Mouse (Mus musculus) layer of hippocampus, adult 11-12 months (tissue): ENCODE data around the gene Zbtb20.

Source experiments
- DNase-seq: peaks from one replicate; pipeline ENCODE4 v3.0.0; 2022; ENCODE audit warnings: low spot score

Gene Zbtb20

DNA sequence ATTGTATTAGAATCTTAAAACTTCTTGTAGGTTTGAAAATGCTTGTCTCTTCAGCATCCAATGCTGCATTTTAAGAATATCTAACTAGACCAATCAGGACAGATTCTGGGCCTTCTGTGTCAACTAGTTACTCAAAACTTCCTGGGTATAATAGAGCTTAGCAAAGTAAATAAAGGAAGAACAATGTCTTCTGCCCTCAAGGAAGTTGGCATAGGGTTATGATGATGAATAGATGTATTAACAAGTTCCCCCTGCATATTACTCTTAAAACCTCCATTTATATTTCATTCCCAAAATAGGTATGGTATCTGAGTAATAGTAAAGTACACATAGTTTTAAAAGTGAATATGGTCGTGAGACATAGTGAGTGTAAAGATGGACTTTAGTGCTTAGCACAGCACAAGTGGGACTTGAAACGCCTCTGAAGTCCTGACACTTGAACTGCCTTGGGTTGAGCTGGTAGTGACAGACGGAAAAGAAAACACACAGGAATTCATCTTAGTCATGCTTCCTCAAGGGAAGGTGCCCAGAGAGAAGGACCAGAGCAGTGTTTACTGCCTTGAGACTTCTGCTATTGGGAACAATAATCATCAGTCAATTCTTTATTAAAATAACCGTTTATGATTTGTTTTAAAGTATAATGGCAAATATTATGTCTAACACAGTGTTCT lies 341.8 kb downstream of the Zbtb20 start:
- no peak for DNase-seq

- no peak for DNase-seq
Observed at GRCm38 (mm10) chr16:43219367-43219766, 343.7 kb downstream of the Zbtb20 start.

GRCm38 (mm10) chr16:43221313-43221712 lies 345.6 kb downstream of the Zbtb20 start:
- DNase-seq = no peak

- no peak for DNase-seq
Observed at GRCm38 (mm10) chr16:43230253-43230652, 354.6 kb downstream of the Zbtb20 start.

DNA sequence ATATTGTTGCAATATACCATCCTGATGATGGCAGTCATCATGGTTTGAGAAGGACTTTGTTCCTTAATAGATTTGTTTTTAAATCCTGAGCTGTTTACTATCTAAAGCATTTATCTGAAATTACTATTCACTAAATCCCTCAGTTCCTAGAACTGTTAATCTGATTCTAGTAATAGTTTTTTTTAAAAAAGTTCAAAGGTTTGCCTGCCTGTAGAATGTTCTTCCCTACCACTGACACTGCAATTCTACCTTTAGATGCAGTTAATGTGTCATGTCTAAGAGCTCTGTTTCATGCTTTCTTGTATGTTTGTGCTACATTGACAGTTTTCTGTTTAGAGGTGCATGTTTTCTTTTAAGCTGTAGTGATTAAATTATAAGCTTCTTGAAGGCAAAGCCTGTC lies 358.6 kb downstream of the Zbtb20 start:
- no peak for DNase-seq

DNA sequence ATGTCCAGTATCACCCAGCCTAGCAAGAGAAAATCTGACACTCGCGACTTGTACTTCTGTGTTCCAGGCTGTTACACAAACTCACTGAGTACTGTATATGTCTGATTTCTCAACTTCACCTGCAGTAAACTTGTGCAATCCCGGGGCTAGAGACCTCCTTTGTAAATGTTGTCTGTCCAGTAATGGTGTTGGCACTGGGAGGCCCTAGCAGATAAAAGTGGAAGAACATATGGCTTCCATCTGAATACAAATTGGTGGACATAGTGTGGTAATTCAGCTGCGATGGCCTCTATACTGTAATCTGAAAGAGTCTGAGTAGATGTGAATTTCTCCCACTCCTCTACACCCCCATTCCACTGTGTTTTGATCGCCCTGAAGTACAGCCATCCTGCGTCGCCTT lies 359.6 kb downstream of the Zbtb20 start:
- DNase-seq = no peak

DNA sequence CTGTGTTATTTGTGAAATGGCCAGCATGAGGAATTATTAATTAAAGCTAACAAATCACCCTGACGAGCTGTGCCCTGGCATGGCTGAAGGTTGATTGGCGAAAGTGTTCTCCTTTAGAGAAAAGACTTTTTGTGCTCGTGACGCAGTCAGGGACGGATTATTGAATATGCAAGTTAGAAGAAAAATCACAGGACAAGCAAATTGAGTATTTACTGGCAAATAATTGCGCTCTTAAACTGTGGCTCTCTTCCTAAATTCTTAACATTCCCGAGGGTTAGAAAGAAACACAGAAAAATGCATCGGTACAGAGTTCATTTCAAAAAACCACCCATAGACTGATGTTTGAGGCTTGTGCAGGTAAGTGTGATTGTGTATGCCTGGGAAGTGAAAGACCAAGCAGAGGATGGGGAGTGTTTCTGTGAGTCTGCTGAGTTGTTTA lies 360.1 kb downstream of the Zbtb20 start:
- no peak for DNase-seq

DNA sequence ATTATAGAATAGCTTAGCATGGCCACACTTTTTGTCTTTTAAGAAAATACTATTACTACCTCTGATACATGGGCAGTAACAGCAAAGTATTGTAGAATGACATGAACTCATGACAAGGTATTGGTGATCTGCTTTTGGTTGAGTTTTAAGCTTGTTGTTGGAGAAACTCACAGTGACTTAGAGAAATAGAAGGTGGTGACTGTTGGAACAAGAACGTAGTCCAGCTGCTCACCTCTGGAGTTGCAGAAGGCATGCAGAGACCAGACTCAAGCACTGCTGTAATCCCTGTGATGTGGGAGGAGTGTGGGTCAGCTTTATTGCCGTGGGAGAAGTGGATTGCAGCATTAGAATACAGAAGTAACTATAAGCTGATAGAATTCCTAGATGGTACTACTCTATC lies 361.9 kb downstream of the Zbtb20 start:
- no peak for DNase-seq

- no peak for DNase-seq
Observed at GRCm38 (mm10) chr16:43247026-43247425, 371.3 kb downstream of the Zbtb20 start.

DNA sequence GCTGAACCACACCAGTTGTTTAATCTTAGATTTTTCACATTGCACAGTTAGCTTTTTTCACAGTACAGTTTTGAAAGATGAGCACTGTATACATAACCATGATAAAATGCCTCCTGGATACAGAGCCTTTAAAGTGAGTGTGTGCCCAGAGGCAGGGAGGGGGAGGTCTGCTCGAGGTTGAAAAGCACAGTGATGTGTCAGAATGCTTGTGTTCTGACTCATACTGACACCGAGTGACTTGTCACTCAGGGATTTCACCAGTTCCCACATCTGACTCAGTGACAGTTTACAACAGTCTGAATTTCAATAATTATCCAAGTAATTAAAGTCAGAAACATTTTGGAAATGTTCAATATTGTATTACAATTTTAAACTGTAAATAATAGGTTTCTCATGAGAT lies 377.4 kb downstream of the Zbtb20 start:
- DNase-seq = no peak

GRCm38 (mm10) chr16:43253746-43254145 lies 378.1 kb downstream of the Zbtb20 start:
- no peak for DNase-seq

DNA sequence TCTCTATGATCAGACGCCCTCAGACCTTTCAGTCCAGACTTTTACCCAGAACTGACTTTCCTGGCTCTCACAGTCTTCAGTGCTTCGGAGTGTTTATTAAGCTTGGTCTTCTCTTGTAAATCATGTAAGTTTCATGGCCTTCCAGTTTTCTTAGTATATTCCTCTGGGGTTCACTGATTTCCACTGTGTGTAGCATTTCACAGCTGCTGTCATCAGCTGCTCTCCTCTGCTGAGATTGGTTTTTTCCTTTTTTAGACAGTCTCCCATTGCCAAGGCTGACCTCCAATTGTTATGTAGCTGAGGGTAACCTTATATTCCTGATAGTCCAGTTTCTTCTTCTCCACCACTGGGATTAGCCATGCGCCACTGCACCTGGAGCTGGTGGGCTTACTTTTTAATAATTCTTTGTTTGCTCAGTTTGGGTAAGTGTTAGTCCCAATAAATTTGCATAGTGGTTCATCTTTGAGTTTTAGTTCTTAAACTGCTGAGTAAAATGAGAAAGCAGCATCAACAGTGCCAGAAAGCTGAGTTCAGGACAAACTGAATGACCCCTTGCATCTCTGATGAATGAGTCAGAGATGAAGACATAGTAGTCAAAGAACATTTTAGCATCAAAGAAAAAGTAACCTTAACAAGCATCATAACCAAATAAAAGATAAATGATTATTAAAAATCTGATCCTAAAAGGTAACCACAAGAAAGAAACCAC lies 380.7 kb downstream of the Zbtb20 start:
- DNase-seq = no peak

DNA sequence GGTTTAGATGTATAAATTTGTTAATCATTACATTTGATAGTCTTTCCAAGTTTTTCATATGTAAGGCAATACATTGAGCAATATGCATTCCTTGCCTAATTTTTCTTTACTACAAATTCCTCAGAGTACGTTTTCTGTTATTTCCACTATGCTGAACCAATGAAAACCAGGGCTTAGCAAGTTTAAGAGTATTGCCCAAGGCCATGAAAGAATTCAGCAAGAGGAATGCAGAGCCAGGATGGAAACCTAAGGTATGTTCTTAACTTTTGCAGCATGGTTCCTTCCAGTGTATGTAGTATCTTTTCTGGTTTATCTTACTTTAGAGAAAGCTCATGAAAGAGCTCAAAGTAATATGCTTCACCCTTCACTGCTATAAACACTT lies 381.2 kb downstream of the Zbtb20 start:
- no peak for DNase-seq

DNA sequence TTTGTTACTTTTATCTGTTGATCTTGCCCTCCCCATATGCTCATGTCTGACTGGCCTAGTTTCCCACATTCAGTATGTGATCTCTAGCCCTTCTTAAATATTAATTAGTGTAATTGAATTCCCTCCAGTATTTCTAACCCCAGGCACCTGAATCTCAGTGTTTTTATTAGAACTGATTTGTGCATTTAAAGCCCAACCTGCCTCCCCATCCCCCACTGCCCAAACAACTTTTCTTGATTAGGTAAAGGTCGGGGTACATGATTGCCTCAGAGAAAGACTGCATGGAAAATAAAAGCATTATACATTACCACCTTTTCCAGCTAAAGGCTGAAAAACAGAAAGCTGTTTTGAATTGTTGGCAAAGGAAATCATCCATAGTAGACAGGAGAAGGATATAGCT lies 383.8 kb downstream of the Zbtb20 start:
- no peak for DNase-seq

DNA sequence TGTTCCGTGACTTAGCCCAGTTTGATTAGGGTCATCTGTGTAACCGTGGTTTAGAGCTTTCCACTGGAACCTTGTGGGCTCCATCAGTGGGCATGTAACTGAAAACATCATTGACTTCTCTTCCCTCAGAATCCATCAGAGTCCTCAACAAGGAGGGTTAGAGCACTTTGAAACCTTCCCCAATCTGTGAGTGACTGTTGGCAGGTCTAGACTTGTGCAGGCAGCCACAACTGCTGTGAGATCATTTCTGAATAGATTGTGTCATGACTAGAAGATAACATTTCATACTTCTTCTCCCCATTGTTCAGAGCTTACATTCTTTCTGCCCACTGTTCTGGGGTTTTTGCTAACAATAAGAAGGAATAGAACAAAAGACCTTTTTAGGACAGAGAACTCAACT lies 385.2 kb downstream of the Zbtb20 start:
- no peak for DNase-seq

- DNase-seq = no peak
Observed at GRCm38 (mm10) chr16:43274057-43274595, 398.4 kb downstream of the Zbtb20 start.

GRCm38 (mm10) chr16:43276764-43277163 lies 401.1 kb downstream of the Zbtb20 start:
- DNase-seq = no peak

DNA sequence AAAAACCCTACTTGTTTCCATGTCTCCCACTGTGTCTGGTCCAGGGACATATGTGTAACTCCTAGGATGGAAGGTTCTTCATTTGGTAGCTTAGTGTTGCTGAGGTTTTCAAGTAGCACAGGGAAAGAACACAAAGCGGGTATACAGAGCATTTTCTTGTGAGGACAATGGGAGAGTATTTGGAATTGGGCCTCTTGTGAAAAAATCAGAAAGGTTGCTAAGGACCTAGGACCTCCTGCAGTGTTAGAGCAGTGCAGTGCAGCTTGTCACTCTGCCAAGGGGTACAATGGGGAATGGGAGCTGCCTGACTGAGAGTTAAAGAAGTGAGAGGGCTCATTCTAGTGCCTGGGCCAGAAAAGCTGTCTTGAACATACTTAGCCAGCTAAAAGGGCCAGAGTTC lies 410.6 kb downstream of the Zbtb20 start:
- peak; percentile 21 for DNase-seq

- no peak for DNase-seq
Observed at GRCm38 (mm10) chr16:43286783-43287383, 411.2 kb downstream of the Zbtb20 start.

GRCm38 (mm10) chr16:43291423-43291822 lies 415.7 kb downstream of the Zbtb20 start:
- DNase-seq = peak; percentile 29

DNA sequence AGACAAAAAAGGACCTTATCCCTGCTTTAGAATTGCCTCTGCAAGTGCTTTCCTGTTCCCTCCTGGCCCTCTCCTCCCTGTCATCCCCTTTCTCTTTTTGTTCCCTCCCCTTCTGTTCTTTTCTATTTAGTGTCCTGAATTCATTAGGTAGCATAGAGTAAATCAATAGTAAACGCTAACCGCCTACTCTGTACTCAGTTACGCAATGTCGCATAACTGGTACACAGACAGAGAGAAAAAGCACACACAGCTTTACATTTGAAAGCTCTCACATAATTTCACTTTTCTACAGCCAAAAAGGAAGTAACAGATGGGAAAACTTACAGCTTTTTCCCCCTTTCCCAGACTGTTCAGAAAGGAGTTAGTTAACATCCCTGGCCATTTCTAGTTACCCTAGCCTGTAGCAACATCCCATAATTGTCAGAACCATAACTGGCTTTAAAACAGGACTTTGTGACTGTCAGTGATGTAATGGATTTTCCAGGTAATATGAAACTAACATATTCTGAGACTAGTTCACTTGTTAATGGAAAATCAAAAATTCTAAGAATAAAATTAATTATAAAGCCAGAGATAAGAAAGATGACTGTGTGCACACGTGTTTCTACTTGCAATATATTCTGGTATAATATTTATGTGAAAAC lies 422.4 kb downstream of the Zbtb20 start:
- peak; percentile 20 for DNase-seq

DNA sequence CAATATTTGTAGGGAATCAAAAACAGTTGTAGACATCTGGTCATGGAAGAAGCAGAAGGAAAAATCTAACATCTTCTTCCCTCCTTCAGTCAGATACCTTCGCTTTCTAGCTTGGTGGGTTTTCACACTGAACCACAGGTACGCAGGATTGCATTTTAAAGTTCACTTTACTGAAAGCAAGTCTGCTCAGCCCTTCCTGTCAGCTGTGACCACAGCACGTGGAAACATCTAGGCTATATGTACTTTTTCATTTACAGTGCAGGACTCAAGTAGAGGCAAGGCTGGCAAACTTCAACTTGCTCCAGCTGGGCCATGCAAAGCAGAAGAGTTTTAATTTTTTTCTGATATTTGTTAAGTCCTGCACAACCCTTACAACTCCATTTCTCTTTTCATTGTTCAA lies 424.7 kb downstream of the Zbtb20 start:
- no peak for DNase-seq

GRCm38 (mm10) chr16:43302171-43302570 lies 426.5 kb downstream of the Zbtb20 start:
- no peak for DNase-seq
